ENCODE assay signal across 8 mouse cellular contexts in genomic region chr11:117656077-117656401, GRCm38 (mm10). TPM values are rescaled to one million over a fixed set of nuclear protein-coding genes. Genes with fewer than 3 reads are reported as not detected.
DNase-seq lines count a peak whose midpoint lies in the region; ATAC-seq and TF ChIP-seq lines count a peak whose summit lies in the region.

No protein-coding gene starts in this region.

- TF ChIP-seq POLR2A in CH12.LX (IDR thresholded peaks at IDR 0.05; ENCODE audit: low read depth, low read length), result no peak

- TF ChIP-seq CTCF in CH12.LX (conservative IDR thresholded peaks at IDR 0.05 in 1 of 2, IDR thresholded peaks at IDR 0.05 in 1 of 2; ENCODE audit: low read depth in 2 of 2, low read length in 2 of 2), result no peak
- no peak for TF ChIP-seq CTCF in liver, embryonic 14.5 days (IDR thresholded peaks at IDR 0.05; ENCODE audit: low read depth)

- no peaks in the 10 kb centered on the region for H3K9me3 ChIP-seq in heart, embryonic 12.5 days (replicated peaks)
- no peaks in the 10 kb centered on the region for H3K9me3 ChIP-seq in CH12.LX (replicated peaks; ENCODE audit: low read length)
- no peaks in the 10 kb centered on the region for H3K9me3 ChIP-seq in forebrain, embryonic 13.5 days (replicated peaks)
- no peaks in the 10 kb centered on the region for H3K9me3 ChIP-seq in liver, embryonic 14.5 days (ENCODE audit: control insufficient read depth, low read length)

- H3K4me2 ChIP-seq in heart, embryonic 12.5 days, result peak overlapping the region; percentile 94
- peak overlapping the region; percentile 94 for H3K4me2 ChIP-seq in CH12.LX (ENCODE audit: insufficient read depth, low read depth, poor library complexity, severe bottlenecking)
- peak overlapping the region; percentile 93 for H3K4me2 ChIP-seq in forebrain, embryonic 13.5 days
- H3K4me2 ChIP-seq in liver, embryonic 14.5 days (ENCODE audit: low read depth), result peak overlapping the region; percentile 80

- peaks cover 58% of the 10 kb centered on the region for H3K79me2 ChIP-seq in CH12.LX (replicated peaks; ENCODE audit: control insufficient read depth, extremely low read depth, insufficient read depth, poor library complexity, severe bottlenecking)

- no peak for DNase-seq in heart, postnatal 14 days
- no peak for DNase-seq in CH12.LX (ENCODE audit: extremely low read depth)
- DNase-seq in liver, embryonic 14.5 days (ENCODE audit: low read depth in 3 of 3, low spot score in 3 of 3), result no peak
- no peak for DNase-seq in gastrocnemius, postnatal 36 days
- no peak for DNase-seq in adrenal gland, adult 18-20 months (ENCODE audit: low spot score in 2 of 2)

- peaks cover 23% of the 10 kb centered on the region for H3K4me1 ChIP-seq in heart, embryonic 12.5 days (replicated peaks)
- peaks cover 6 to 65% of the 10 kb centered on the region in 2 experiments for H3K4me1 ChIP-seq in CH12.LX (ENCODE audit: control insufficient read depth in 1 of 2, insufficient read depth in 2 of 2)
- H3K4me1 ChIP-seq in forebrain, embryonic 13.5 days, result peaks cover 55% of the 10 kb centered on the region
- peaks cover 7 to 14% of the 10 kb centered on the region in 2 experiments for H3K4me1 ChIP-seq in liver, embryonic 14.5 days (replicated peaks; ENCODE audit: control insufficient read depth in 2 of 2, insufficient read depth in 2 of 2, low read length in 1 of 2)

- dilution Hi-C loops in CH12.LX (cut with MboI; ENCODE audit: extremely low pct_ligation_motif_present, extremely low pct_unique_long_range_greater_than_20kb, low sequenced_read_pairs), result no loop called here

- WGBS in heart, embryonic 12.5 days, result 12% methylated on average over 10 of the region's 10 CpGs
- WGBS in forebrain, embryonic 13.5 days, result 3% methylated on average over 10 of the region's 10 CpGs
- WGBS in liver, embryonic 14.5 days (ENCODE audit: insufficient replicate concordance), result 10% methylated on average over 10 of the region's 10 CpGs

- TF ChIP-seq EP300 in CH12.LX (IDR thresholded peaks at IDR 0.05; ENCODE audit: low read length), result no peak
- TF ChIP-seq EP300 in liver, embryonic 14.5 days (IDR thresholded peaks at IDR 0.05; ENCODE audit: low read depth), result no peak

- no peak overlapping the region for H3K27ac ChIP-seq in heart, embryonic 12.5 days (ENCODE audit: poor library complexity, severe bottlenecking)
- H3K27ac ChIP-seq in CH12.LX (ENCODE audit: insufficient read depth, low read depth), result peak overlapping the region; percentile 68
- H3K27ac ChIP-seq in forebrain, embryonic 13.5 days, result peak overlapping the region; percentile 96
- no peak overlapping the region for H3K27ac ChIP-seq in liver, embryonic 14.5 days

- peak overlapping the region; percentile 98 for H3K9ac ChIP-seq in heart, embryonic 12.5 days
- peak overlapping the region; percentile 98 for H3K9ac ChIP-seq in CH12.LX (ENCODE audit: insufficient read depth, low read depth)
- peak overlapping the region; percentile 97 for H3K9ac ChIP-seq in forebrain, embryonic 13.5 days
- H3K9ac ChIP-seq in liver, embryonic 14.5 days (replicated peaks), result no peak overlapping the region

- H3K4me3 ChIP-seq in heart, embryonic 12.5 days, result peak overlapping the region; percentile 96
- peak overlapping the region; percentile 72 to 92 (median 83) for H3K4me3 ChIP-seq in CH12.LX (replicated peaks in 1 of 3; ENCODE audit: low read depth in 2 of 3, low read length in 2 of 3, poor library complexity in 1 of 3)
- H3K4me3 ChIP-seq in forebrain, embryonic 13.5 days, result peak overlapping the region; percentile 92
- H3K4me3 ChIP-seq in liver, embryonic 14.5 days (ENCODE audit: insufficient read depth in 1 of 2, low read depth in 2 of 2, low read length in 2 of 2), result peak overlapping the region; percentile 71 to 78

- intact Hi-C loops in heart, postnatal 14 days (cut with DNase I), result loop anchor here (5.0 kb wide), 1 partner anchor 156 kb away; no protein-coding TSS in a partner anchor
- intact Hi-C loops in gastrocnemius, postnatal 36 days (cut with DNase I), result loop anchor here (5.0 kb wide), 1 partner anchor 264 kb away; no protein-coding TSS in a partner anchor

- no peaks in the 10 kb centered on the region for H3K36me3 ChIP-seq in heart, embryonic 12.5 days
- peaks cover 0 to 6% of the 10 kb centered on the region in 2 experiments for H3K36me3 ChIP-seq in CH12.LX (replicated peaks in 1 of 2; ENCODE audit: control insufficient read depth in 1 of 2, insufficient read depth in 1 of 2, low read length in 1 of 2)
- no peaks in the 10 kb centered on the region for H3K36me3 ChIP-seq in forebrain, embryonic 13.5 days (ENCODE audit: poor library complexity, severe bottlenecking)
- H3K36me3 ChIP-seq in liver, embryonic 14.5 days (replicated peaks; ENCODE audit: control insufficient read depth, insufficient read depth, low read depth), result no peaks in the 10 kb centered on the region

- TF ChIP-seq RAD21 in CH12.LX (IDR thresholded peaks at IDR 0.05; ENCODE audit: low read depth, low read length), result no peak; the same call in 1 of the 2 replicates

- ATAC-seq in heart, embryonic 12.5 days (ENCODE audit: insufficient number of reproducible peaks, low FRiP score), result no peak
- ATAC-seq in forebrain, embryonic 13.5 days, result no peak
- ATAC-seq in liver, embryonic 14.5 days (ENCODE audit: insufficient read depth), result no peak
- no peak for ATAC-seq in megakaryocyte-erythroid progenitor cell, adult 5-6 weeks (replicated peaks; ENCODE audit: low FRiP score, low TSS enrichment, poor library complexity, severe bottlenecking)

- in situ Hi-C loops in CH12.LX (cut with MboI; ENCODE audit: low pct_ligation_motif_present, low pct_unique_long_range_greater_than_20kb, low sequenced_read_pairs), result no loop called here

- peaks cover 12% of the 10 kb centered on the region for H3K27me3 ChIP-seq in heart, embryonic 12.5 days (replicated peaks)
- H3K27me3 ChIP-seq in CH12.LX (replicated peaks), result peaks cover 22% of the 10 kb centered on the region
- 0 out of 2 replicates have a peak, but pooled peaks cover 10% of the 10 kb centered on the region for H3K27me3 ChIP-seq in forebrain, embryonic 13.5 days
- peaks cover 28% of the 10 kb centered on the region for H3K27me3 ChIP-seq in liver, embryonic 14.5 days (ENCODE audit: control insufficient read depth, insufficient read depth, low read length)

TF ChIP-seq in CH12.LX, 34 proteins besides CTCF, POLR2A, EP300 and RAD21:
- TF ChIP-seq IRF4 (IDR thresholded peaks at IDR 0.05; ENCODE audit: low read depth, low read length), result no peak
- TF ChIP-seq MXI1 (IDR thresholded peaks at IDR 0.05; ENCODE audit: low read depth, low read length), result 0 out of 2 replicates have a peak, but pooled peaks have one; percentile 9

RNA-seq across cellular contexts. Expression of gene Tnrc6c, which starts 1.9 kb away (rescaled TPM):
- polyA plus RNA-seq in heart, embryonic 12.5 days (2016; fragmentation: Nextera tagmentation; extraction: Ambion mirVana), result 7.6 and 8.2 TPM in 2 replicates
- total RNA-seq in heart, postnatal 14 days (2021), result 10 to 100 TPM; 36.2 to 36.5 TPM
- total RNA-seq in CH12.LX (2012; rRNA removed) (16.7 and 17.2 TPM in 2 replicates), CH12.LX (2014; rRNA removed) (6.1 and 6.9 TPM in 2 replicates)
- 12.2 and 12.8 TPM in 2 replicates for polyA plus RNA-seq in CH12.LX (2012; ENCODE audit: insufficient read length, low read depth)
- 23.7 and 24.7 TPM in 2 replicates for polyA plus RNA-seq in forebrain, embryonic 13.5 days (2015; fragmentation: Nextera tagmentation; extraction: Ambion mirVana)
- 3.4 and 3.7 TPM in 2 replicates for polyA plus RNA-seq in liver, embryonic 14.5 days (2012; rRNA removed)
- polyA plus RNA-seq in liver, embryonic 14.5 days (2014; fragmentation: Nextera tagmentation; extraction: Ambion mirVana), result 2.4 and 2.6 TPM in 2 replicates
- 10 to 100 TPM; 15.0 to 19.6 TPM for total RNA-seq in gastrocnemius, postnatal 36 days (2021)
- total RNA-seq in adrenal gland, adult 18-20 months (2021), result 10 to 100 TPM; 20.4 to 24.5 TPM
- 27.1 and 32.2 TPM in 2 replicates for total RNA-seq in megakaryocyte-erythroid progenitor cell, adult 5-6 weeks (2014; fragmentation: Nextera tagmentation)
- 15.8 and 18.0 TPM in 2 replicates for total RNA-seq in megakaryocyte-erythroid progenitor cell, adult 5-6 weeks (2017)

Comparison
In these comparisons a context has a peak if more than half of its experiments do, and no peak if none do; other contexts are left out.
1. H3K27ac ChIP-seq: peak in CH12.LX (single experiment) and forebrain, embryonic 13.5 days (single experiment); none in heart, embryonic 12.5 days (single experiment) and liver, embryonic 14.5 days (single experiment).
2. Peak in every context shown above with its lines, with median percentiles within 50 percentile points of each other: H3K4me2 ChIP-seq and H3K4me3 ChIP-seq.